Mouse (Mus musculus) hindlimb bud, embryonic 11.5 days (tissue): ENCODE measurements around the gene Dus1l.
"Not testable (repeated sequence)": the region's sequence is repeated elsewhere in the genome, so short reads cannot be mapped to it uniquely, and the experiment has no call there.

Source experiments
- DNase-seq: peaks from one replicate; pipeline ENCODE4 v3.0.0-alpha.2; 2012; ENCODE audit warnings: low read depth, low spot score; ENCODE audit errors: extremely low spot score

Gene Dus1l

GRCm38 (mm10) chr11:120779876-120780275 lies 16.3 kb downstream of the Dus1l start:
- no peak for DNase-seq

- DNase-seq: no peak
Observed at GRCm38 (mm10) chr11:120777123-120777522, 19.1 kb downstream of the Dus1l start.

- DNase-seq: peak; percentile 77
Observed at GRCm38 (mm10) chr11:120775774-120776469, 20.3 kb downstream of the Dus1l start.

- DNase-seq: no peak
Observed at GRCm38 (mm10) chr11:120773463-120774190, 22.6 kb downstream of the Dus1l start.

GRCm38 (mm10) chr11:120772749-120773148 lies 23.5 kb downstream of the Dus1l start:
- DNase-seq: no peak

GRCm38 (mm10) chr11:120768206-120768605 lies 28.0 kb downstream of the Dus1l start:
- no peak for DNase-seq

- not testable (repeated sequence) for DNase-seq
Observed at GRCm38 (mm10) chr11:120767023-120767422, 29.2 kb downstream of the Dus1l start.

- DNase-seq: not testable (repeated sequence)
Observed at GRCm38 (mm10) chr11:120763121-120763999, 32.8 kb downstream of the Dus1l start.

- DNase-seq: not testable (repeated sequence)
Observed at GRCm38 (mm10) chr11:120762672-120763041, 33.5 kb downstream of the Dus1l start, which contains the start of gene Hmga1b. TSS of gene Hmga1b (plus strand) at chr11:120762794.

GRCm38 (mm10) chr11:120761811-120762671 lies 34.2 kb downstream of the Dus1l start:
- DNase-seq: no peak

GRCm38 (mm10) chr11:120760236-120760635 lies 36.0 kb downstream of the Dus1l start:
- DNase-seq: no peak

GRCm38 (mm10) chr11:120751606-120752005 lies 44.6 kb downstream of the Dus1l start:
- DNase-seq: no peak

- DNase-seq: no peak
Observed at GRCm38 (mm10) chr11:120749430-120749829, 46.8 kb downstream of the Dus1l start.

- no peak for DNase-seq
Observed at GRCm38 (mm10) chr11:120747974-120748373, 48.2 kb downstream of the Dus1l start.

GRCm38 (mm10) chr11:120744121-120744701 lies 52.0 kb downstream of the Dus1l start:
- no peak for DNase-seq

GRCm38 (mm10) chr11:120740981-120741380 lies 55.2 kb downstream of the Dus1l start:
- no peak for DNase-seq
